Mouse (Mus musculus): ENCODE data around the gene Kcnmb3.
A peak's percentile ranks its signal among the peaks of the same experiment; 100 is the strongest.

Gene Kcnmb3

DNA sequence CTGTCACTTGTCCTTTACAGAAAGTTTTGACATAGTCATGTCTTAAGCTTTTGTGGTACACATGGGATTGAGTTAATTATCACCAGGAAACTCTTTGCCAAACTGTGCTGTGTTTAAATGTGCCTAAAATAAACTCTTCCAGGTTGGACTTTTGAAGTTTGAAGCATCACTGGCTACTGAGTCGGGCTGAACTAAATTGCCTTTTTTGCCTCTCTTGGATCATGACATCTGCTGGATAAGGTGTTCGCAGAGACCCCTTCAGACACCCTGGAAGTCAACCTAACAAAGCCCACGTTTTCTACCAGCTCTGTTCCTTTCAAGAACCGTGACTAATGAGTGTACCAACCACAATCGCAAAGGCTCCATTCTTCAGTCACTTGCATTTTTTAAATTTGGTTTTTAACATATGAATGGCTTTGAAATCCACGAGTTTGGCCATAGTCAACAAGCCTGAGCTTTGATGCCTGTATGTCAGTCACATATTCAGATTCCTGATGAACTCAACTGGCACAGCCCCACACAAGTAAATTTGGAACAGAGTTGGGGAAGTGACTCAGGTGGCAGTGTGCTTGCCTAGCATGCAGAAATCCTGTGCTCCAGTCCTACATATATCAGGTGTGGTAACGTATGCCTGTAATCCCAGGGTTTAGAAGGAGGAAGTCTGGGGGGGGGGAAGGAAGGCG is 3.2 kb upstream of the Kcnmb3 start:
- DNase-seq (ENCODE audit: low spot score): no peak

DNA sequence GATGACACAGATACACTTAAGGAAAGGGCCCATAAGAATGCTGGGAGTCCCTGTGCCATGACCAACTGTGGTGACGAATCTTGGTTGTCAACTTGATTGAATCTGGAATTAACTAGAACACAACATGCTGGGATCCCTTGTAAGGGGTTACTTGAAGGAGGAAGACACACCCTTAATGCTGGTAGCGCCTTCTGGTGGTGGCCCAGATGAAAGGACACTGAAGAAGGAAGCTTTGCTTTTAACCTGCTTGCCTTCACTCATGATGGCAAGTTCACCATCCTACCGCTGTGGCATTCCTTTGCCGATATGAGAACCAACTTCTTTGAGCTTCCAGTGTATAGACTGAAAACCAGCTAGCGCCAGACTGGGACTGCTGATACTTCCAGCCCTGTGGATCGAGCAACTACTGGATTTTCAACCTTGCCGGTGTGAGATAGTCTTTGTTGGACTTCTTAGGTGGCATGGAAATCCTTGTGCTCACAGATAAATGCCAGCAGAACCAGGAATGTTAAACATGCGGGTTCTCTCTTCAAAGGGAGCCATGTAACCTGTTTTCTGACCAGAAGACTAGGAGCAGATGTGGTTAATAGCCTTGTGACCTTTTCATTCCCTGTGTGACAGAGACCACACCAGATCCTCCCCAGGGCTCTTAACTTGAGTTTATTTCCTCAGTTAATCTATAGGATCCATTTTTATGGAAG is 2.5 kb upstream of the Kcnmb3 start:
- DNase-seq (ENCODE audit: low spot score): no peak

DNA sequence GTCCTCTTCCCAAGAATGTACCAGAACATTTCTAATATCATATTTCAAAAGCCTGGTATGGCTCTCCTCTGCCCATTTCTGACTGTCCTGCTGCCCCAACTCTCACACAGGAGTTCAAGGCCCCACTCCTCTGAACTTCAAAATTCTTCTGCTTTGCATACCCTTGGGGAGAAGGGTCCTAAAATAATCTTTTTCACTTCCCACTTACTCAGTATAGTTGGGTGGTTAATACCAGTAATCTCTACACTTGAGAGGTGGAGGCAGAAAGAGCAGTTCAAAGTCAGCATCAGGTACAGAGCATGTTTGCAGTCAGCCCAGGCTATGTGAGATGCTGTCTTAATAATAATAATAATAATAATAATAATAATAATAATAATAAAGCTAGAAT is 1.1 kb downstream of the Kcnmb3 start:
- DNase-seq (ENCODE audit: low spot score): no peak

DNA sequence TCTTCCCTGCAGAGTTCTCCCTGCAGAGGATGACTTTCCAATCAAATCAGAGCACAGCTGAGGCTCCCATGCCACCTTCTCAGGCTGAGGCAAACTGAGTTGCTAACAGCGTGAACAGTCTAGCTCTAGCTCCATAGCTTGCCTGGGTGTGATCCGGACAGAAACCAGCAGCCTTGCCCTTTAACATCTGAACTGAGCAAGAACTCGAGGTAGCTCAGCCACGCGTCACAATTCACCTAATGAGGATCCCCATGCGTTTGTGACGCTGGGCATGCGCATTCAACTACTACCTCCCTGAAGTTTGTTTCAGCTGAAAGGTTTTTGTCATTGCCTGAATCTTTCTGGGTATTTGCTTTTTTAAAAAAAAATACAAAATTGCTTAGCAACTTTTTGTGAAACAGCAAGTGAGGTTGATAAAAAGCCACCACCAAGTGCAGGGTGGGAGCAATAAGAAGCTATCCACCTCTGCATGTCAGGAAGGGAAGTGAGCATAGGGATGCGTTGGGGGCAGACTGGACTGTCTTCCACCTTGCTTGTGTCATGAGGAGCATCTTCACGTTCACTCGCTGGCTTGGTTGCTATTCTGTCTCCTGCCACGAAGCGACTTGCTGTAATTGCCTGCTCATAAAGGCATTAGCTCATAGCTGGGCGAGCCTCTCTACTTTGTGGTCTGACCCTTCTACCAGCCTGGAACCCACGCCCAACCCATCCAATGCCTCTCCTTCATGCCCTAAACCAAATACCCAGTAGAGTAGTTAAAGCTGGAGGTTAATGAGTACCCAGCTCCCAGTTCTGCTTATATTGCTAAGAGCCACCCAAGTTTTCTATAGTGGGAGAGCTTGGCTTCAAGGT is 1.7 kb downstream of the Kcnmb3 start:
- no peak for DNase-seq (ENCODE audit: low spot score)

DNA sequence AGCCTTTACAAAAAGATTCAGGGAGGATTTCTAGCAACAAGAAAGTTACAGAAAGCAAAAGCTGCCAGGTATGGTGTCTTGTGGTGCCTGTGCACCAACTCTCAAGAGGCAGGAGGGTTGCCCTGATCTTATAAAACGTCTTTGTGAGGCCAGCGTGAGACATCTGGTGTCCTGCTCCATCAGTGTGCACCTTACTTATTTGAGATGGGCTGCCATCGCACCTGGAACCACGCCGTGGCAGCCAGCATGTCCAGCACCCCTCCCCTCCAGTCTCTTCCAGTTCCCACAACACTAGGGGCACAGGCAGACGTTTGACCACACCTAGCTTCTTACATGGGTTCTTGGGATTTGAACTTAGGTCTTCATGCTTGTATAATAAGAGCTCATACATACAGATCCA is 3.9 kb downstream of the Kcnmb3 start:
- DNase-seq (ENCODE audit: low spot score): no peak

DNA sequence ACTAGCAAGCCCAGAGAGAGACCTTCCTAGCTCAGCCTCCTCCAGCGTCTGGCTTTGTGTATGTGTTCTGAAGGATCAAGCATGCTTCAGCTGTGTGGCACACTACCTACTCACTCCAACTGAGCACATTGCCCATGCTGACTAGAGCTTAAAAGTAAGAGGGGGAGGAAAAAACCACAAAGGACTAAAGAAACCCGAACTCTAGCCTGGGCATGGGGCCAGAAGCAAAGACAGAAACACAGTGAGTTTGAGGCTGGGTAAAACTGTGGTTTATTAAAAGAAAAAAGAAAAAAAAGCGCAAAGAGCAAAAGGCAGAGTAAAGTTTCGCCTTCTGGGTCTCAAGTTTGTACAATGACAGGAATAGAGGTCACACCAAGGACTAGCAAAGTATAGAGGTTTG is 5.5 kb downstream of the Kcnmb3 start:
- no peak for DNase-seq (ENCODE audit: low spot score)

DNA sequence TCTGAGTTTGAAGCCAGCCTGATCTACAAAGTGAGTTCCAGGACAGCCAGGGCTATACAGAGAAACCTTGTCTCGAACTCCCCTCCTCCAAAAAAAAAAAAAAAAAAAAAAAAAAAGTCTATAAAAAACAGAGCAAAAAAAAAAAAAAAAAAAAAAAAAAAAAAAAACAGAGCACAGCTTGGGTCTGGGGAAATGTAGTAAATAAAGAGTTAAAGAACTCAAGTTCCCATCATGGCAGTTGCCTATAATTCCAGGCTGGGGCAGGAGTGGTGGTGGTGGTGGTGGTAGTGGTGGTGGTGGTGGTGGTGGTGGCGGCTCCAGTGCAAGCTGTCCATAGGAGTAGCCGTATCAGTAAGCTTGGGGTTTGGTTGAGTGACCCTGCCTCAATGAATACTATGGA is 9.0 kb downstream of the Kcnmb3 start:
- DNase-seq (ENCODE audit: low spot score): no peak

DNA sequence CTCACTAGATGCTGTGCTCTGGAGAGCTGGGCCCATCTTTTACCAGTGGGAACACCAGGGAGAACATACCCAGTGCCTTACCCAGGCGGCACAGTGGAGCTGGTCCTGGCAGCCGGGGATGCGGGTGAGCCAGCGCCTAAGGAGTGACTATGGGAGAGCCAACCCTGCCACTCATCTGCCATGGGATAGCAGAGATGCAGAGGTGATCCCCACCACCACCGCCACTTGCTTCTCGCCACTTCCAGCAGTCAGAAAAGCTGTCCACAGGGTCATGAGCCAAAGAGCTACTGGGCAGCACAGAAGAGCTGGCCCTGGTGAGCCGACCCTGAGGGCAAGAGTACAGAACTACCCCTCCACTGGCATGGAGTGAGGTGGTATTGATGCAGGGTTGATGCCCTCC is 12.1 kb downstream of the Kcnmb3 start:
- no peak for DNase-seq (ENCODE audit: low spot score)

DNA sequence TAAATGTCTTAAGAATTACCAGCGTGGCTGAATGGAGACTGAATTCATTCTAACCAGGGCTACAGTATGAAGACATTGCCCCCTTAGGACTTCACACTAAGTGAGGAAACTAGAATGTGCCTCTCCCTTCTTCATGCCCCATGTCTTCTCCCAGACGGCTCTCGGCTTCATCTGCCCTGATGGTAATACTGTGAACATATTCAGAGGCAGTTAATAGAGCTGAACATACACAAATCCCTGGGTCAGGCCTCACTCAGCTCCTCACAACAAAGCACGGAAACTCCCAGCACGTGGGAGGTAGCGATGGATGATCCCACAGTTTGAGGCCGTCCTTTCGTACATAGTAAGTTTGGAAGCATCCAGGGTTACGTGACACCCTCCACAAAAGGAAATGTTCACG is 18.8 kb downstream of the Kcnmb3 start:
- DNase-seq (ENCODE audit: low spot score): no peak

DNA sequence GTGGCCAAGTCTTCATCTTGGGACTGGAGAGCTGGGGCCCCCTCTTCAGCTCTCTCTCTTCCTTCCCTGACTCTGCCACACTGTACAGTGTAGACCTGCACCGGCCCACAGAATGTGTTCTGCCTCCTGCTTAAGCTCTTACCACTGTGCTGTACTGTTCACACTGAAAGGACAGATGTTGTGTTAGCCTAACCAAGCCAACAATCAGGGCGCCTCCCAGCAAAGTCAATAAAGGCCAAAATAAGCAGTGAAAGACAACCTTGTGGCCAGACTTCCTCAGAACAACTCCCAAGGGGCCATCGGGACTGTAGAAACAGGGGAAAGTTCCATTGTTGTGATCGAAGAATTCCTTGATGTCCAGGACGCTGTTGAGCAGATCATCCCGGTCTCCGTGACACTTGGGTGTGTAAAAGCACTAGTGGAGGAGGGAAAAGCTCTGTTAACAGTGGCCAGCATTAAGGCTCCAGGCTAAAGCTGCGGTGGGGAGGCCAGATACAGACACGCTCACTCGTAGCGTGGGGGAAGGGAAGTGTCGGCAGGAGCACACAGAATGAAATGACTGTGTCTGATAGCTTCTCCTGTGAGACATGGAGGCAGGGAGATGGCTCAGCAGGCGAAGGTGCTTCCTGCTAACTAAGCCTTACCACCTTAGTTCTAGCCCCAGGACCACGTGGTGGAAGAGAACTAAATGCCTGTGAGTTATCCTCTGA is 19.7 kb downstream of the Kcnmb3 start:
- no peak for DNase-seq (ENCODE audit: low spot score)

DNA sequence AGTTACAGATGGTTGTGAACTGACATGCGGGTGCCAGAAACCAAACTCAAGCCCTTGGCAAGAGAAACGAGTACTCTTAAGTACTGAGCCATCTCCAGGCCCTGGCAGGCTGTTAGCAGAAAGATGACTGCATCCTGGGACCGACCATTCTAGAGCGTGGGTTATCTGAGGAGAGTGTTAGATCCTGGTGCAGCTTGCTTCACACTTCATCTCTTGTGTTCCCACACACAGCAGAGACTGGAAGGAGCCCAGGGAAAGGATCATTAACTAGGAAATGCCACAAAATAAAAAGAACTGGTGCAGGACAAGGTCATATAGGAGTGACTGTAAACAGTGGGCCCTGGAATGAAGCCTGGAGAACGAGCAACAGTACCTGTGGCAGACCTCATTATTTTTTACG is 20.9 kb downstream of the Kcnmb3 start:
- DNase-seq (ENCODE audit: low spot score): no peak

DNA sequence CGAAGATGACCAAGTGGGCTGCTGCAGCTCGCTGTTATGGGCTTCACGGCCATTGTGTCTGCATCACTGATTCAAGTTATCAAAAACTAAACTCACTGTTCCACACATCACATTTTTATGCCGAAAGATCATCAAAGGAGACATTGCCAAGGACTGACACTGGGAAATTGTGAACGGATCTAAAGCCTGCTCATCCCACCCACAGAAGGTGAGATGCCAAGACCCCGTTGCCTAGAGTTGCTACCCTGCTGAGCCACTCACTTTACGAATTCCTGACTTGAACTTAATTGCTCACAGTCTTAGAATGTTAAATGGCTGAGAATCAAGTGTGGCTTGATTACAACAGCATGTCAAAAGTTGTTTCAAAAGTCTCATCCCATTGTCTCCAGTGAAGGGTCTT is 21.6 kb downstream of the Kcnmb3 start:
- no peak for DNase-seq (ENCODE audit: low spot score)

DNA sequence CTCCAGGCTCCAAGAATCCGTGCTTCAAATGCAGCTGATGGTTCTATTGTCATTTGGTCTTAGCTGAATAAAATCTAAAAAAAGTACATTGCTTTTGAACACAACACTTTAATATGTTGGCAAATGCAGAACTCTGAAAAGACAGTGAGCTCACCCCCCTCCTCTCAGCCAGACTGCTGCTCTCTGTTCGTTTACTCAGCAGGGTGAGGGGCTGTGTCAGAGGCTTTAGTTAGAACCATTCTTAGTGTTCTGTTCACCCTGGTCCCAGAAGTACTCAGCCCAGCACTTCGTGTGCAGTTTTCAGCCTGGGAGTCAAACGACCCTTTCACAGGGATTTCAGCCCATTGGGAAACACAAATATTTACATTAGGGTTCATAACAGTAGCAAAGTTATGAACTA is 23.6 kb downstream of the Kcnmb3 start:
- no peak for DNase-seq (ENCODE audit: low spot score)

DNA sequence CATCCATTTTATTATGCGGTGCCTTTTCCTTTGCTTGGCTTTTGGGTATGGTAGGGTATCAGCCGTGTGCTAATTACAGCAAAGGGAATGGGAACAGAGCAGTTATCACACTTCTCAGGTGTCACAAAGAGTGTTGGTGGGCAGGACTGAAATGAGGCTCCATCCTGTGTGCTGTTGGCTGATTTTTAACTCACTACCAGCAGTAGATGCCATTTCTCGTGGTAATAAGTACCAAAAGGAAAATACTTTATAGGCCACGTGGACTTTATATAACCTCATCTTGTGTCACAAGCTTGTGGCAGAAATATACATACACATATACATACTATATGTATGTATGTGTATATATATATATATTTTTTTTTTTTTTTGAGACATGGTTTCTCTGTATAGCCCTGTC is 24.7 kb downstream of the Kcnmb3 start:
- no peak for DNase-seq (ENCODE audit: low spot score)

DNA sequence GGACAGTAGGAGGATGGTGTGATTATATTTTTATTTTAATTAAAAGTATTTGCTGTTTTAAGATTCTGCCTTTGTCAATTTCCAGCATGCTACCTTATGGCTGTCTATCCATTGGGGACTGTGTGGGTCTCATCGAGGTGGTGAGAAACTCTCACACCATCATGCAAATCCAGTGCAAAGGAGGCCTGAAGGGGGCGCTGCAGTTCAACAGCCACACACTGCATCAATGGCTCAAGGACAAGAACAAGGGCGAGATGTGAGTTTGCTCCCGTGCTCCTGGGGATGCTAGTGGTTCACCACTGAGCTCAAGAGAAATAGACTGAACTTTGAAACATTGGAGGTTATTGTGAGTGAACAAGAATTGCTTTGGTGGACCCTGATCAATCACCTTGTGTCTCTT is 32.3 kb downstream of the Kcnmb3 start:
- peak; percentile 27 for DNase-seq (ENCODE audit: low spot score)

DNA sequence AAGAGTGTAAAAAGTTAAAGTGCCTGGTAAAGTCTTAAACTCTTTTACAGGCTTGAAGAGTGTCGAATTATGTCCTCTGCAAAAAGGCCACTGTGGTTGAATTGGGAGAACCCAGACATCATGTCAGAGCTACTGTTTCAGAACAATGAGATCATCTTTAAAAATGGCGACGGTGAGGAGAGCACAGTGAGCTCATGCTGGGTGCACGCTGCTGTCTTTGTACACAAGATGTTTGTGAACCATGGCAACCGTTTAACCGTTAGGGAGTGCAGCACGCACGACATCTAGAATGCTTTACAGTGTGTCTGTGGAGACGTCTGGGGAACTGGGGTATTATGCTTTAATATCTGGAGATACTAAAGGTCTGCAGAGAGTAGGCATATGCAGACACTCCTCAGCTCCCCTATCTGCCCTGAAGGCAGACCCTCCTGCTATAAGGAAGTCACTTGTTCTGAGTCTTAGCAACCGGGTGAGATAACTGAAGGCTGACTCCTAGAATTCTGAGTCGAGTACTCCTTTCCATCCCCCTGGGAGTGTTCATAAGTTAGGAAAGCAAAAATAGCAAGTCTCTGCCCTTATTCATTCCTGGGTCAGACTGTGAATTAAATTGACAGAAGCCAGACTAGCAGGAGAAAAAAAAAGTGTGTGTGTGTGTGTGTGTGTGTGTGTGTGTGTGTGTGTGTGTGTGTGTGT is 37.6 kb downstream of the Kcnmb3 start:
- DNase-seq (ENCODE audit: low spot score): no peak

DNA sequence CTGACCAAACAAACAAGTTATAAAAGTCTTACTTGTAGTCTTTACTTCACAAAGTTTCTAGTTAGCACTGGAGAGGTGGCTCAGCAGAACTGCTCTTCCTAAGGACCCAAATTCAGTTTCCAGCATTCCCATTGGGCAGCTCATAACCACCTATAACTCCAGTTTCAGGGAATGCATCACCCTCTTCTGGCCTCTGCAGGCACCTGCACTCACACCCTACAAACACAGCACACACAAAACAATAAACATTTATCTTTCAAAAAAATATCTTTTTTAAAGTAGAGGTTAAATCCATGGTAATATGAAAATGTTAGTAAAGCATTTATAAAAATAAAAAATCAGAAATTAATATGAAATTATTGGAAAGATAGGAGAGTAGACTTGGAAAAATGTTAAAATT is 50.3 kb downstream of the Kcnmb3 start:
- no peak for DNase-seq (ENCODE audit: low spot score)

DNA sequence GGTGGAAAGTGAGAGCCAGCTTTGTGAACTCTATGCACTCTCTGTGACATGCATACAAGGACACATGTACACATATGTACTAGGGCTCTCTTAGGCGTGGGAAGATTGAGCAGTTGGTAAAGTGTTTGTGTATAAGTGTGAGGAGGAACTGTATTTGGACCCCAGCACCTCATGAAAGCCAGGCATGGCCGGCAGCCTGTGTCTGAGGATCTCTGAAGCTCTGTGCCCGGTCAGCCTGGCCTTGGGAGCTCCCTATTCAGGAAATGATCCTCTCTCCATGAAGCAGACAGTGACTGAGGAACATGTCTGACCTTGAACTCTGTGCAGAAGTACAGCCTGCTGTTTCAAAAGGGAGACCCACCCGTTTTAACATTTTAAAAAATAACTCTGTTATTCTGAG is 53.3 kb downstream of the Kcnmb3 start:
- DNase-seq (ENCODE audit: low spot score): no peak

DNA sequence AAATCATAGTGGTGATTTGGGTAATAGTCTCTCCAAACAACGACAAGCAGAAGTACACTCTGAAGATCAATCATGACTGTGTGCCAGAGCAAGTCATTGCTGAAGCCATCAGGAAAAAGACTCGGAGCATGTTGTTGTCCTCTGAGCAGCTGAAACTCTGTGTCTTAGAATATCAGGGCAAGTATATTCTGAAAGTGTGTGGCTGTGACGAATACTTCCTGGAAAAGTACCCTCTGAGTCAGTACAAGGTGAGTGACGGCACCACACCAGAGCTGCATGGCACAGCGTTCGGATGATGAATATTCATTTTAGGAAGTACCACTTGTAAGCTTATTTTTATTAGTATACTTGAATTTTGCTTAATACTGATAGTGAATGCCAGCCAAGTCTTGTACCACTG is 54.2 kb downstream of the Kcnmb3 start:
- no peak for DNase-seq (ENCODE audit: low spot score)

DNA sequence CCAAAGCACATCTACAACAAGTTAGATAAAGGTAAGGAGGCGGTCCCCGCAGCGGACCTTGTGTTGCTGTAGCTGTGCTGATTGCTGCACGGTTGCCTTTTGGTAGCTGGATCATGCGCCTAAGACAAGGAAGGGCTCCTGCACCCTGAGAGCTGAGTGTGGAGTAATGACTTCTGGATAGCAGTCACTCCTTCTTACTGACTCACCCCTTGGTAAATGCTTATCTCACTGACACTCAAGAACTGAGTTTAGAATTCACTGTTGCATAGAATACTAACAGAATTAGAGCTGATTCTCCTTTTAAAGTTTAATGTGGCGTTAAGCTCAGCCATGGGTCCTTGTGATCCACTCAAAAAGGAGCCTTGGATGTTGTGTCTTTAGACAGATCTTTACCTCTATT is 54.7 kb downstream of the Kcnmb3 start:
- DNase-seq (ENCODE audit: low spot score): no peak

DNA sequence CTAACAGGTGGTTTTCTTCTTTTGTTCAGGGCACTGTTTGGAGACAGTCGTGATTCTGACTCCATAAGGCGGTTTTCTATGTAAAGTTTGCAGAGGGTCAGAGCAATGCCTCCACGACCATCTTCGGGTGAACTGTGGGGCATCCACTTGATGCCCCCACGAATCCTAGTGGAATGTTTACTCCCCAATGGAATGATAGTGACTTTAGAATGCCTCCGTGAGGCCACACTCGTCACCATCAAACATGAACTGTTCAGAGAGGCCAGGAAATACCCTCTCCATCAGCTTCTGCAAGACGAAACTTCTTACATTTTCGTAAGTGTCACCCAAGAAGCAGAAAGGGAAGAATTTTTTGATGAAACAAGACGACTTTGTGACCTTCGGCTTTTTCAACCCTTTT is 55.9 kb downstream of the Kcnmb3 start:
- DNase-seq (ENCODE audit: low spot score): no peak

DNA sequence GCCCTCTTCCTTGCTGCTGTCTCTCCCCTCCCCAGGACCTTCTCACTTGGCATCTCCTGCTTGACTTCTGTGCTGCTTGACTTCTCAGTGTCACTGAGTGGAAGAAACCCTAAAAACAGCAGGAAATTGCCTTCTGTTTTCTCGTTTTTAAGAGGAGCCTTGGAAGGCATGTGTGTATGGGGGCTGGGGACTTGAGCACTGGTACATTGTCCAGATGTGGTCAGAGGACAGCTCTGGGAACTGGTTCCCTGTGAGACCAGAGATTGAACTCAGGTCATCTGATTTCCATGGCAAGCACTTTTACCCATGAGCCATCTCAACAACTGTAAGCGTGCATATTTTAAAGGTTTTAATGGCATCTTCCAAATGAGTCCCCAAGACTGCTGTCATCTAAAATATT is 58.0 kb downstream of the Kcnmb3 start:
- no peak for DNase-seq (ENCODE audit: low spot score)

Measured in ovary, postnatal 36 days (tissue).